Comparison of ENCODE assay signal across 13 mouse cellular contexts in genomic region chr6:23805333-23805732, GRCm38 (mm10).
"Had no signal": no experiment of that assay in that cellular context is flagged by ENCODE, and none has a peak within 500 bp of the region (broad histone marks: within the 10 kb centered on the region; RNA-seq: fewer than 3 reads in every experiment).

No protein-coding gene starts in this region.

- DNase-seq: lung, embryonic 14.5 days; lung, postnatal 10 days; lung, postnatal 4 days; midbrain, embryonic 14.5 days; retina, postnatal 1 day; right cerebral cortex, adult 18-20 months; right cerebral cortex, postnatal 25 days; right cerebral cortex, postnatal 4 days; spleen, adult 18-20 months; thymus, adult 18-20 months; thymus, postnatal 14 days; thymus, postnatal 36 days had no signal

- ATAC-seq: midbrain, embryonic 16.5 days had no signal
